Mouse (Mus musculus): ENCODE results near the gene Grap. TPM values are rescaled to one million over a fixed set of nuclear protein-coding genes. Genes with fewer than 3 reads are reported as not detected.

The Grap gene
- polyA plus RNA-seq, 1 experiment, result 85.6 TPM

DNA sequence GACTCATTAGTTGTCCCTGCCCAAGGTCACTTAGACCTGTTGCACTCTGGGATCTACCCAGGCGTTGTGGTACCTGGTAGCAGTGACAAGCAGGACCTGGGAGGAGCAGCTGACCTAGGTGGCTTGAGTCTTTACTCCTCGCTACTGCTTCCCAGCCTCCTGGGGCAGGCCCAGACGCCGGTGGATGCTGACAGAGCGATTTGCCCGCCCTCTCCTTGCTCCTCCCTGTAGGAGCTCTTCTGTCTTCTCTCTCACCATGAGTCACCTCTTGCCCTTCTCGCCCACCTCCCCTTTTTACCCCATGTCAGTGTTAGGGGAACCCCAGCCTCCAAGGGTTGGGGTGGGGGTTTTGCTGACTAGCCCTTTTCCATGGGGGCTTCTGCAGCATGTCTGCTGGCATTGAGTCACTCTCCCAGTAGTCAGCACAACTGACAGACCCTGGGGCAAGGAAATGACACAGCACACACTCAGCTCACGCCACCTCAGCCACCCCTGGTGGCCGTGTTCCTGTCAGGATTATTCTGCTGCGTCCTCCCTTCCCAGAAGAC lies 33.9 kb downstream of the Grap start:
- no peaks in the 10 kb centered on the region for H3K36me3 ChIP-seq (ENCODE audit: control insufficient read depth, insufficient read depth, low read length)
- TF ChIP-seq CTCF (IDR thresholded peaks at IDR 0.05; ENCODE audit: extremely low read depth, insufficient read depth, insufficient read length, insufficient replicate concordance) (no peak), POLR2A (IDR thresholded peaks at IDR 0.05; ENCODE audit: low read depth, low read length) (no peak)
- 76% methylated on average over 10 of the region's 10 CpGs for WGBS
- H3K27me3 ChIP-seq (ENCODE audit: control insufficient read depth, insufficient read depth, low read length), result no peaks in the 10 kb centered on the region
- H3K27ac ChIP-seq (ENCODE audit: insufficient read depth, low read length), result no peak overlapping the region
- DNase-seq (ENCODE audit: low read depth in 1 of 2, low spot score in 2 of 2), result no peak
- H3K4me1 ChIP-seq (ENCODE audit: control insufficient read depth, insufficient read depth, insufficient read length), result peaks cover 10% of the 10 kb centered on the region
- no peak overlapping the region for H3K4me3 ChIP-seq (ENCODE audit: extremely low read depth, insufficient read depth, insufficient read length)

DNA sequence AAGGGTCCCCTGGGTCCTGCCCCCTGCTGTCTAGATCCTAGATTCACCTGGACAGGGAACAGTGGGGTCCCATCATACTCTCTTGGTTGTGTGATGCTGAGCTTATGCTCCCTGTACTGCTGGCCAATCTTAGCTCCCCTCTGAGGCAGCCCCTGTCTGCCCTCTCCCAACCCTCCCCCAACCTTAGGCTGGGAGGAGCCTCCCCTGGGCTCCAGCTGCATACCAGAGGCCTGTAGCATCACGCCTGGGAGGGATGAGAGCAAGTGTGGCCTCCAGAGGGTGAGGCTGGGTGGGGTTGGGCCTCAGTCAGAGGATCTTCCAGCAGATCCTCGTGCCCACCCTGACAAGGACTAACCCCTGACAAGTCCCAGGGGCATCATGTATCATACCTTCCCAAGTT lies 34.5 kb downstream of the Grap start:
- TF ChIP-seq CTCF (IDR thresholded peaks at IDR 0.05; ENCODE audit: extremely low read depth, insufficient read depth, insufficient read length, insufficient replicate concordance) (no peak), POLR2A (IDR thresholded peaks at IDR 0.05; ENCODE audit: low read depth, low read length) (no peak)
- H3K27me3 ChIP-seq (ENCODE audit: control insufficient read depth, insufficient read depth, low read length), result no peaks in the 10 kb centered on the region
- no peak overlapping the region for H3K4me3 ChIP-seq (ENCODE audit: extremely low read depth, insufficient read depth, insufficient read length)
- H3K4me1 ChIP-seq (ENCODE audit: control insufficient read depth, insufficient read depth, insufficient read length), result peaks cover 10% of the 10 kb centered on the region
- H3K36me3 ChIP-seq (ENCODE audit: control insufficient read depth, insufficient read depth, low read length), result no peaks in the 10 kb centered on the region
- WGBS, result 76% methylated on average over 2 of the region's 2 CpGs
- H3K27ac ChIP-seq (ENCODE audit: insufficient read depth, low read length), result no peak overlapping the region
- DNase-seq (ENCODE audit: low read depth in 1 of 2, low spot score in 2 of 2), result no peak

DNA sequence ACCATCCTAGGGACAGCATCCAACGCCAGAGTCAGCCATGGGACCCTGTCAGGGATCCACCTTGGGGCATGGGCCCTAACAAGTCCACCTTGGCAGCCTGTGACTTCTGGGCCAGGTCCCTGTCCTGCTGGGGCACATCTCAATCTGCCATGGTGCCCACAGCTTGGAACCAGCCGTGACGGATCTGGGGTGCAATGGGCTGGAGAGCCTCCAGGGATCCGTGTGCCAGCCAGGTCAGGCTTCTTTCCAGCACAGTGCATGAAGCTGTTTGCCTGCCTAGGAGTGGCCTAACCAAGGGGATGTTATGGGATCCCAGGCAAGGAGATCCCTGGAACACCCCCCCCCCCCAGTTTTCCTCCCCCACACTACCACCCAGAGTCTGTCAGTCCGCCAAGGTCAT lies 39.9 kb downstream of the Grap start:
- DNase-seq (ENCODE audit: low read depth in 1 of 2, low spot score in 2 of 2), result no peak
- Histone ChIP-seq H3K4me1 (ENCODE audit: control insufficient read depth, insufficient read depth, insufficient read length) (no peaks in the 10 kb centered on the region), H3K27ac (ENCODE audit: insufficient read depth, low read length) (no peak overlapping the region), H3K4me3 (ENCODE audit: extremely low read depth, insufficient read depth, insufficient read length) (no peak overlapping the region), H3K36me3 (ENCODE audit: control insufficient read depth, insufficient read depth, low read length) (no peaks in the 10 kb centered on the region), H3K27me3 (ENCODE audit: control insufficient read depth, insufficient read depth, low read length) (no peaks in the 10 kb centered on the region)
- WGBS, result 93% methylated on average over 5 of the region's 5 CpGs
- TF ChIP-seq CTCF (IDR thresholded peaks at IDR 0.05; ENCODE audit: extremely low read depth, insufficient read depth, insufficient read length, insufficient replicate concordance) (no peak), POLR2A (IDR thresholded peaks at IDR 0.05; ENCODE audit: low read depth, low read length) (no peak)

DNA sequence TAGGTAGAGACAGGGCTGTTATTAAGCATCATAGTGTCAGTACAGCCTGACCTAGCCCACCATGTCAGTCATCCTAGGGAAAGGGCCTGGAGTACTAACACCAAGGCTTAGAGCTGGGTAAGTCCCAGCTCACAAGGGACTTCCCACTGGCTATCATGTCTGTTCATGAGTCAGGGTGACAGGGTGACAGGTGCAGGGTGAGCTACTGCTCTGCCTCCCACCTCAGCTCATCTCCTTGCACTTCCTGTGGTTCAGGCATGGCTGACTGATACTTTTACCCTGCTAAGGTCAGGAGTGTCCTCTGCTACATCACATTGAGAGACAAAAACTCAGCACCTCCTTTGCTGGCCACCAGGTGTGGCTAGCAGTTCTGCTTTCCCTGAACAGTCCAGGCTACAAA lies 45.8 kb downstream of the Grap start:
- DNase-seq (ENCODE audit: low read depth in 1 of 2, low spot score in 2 of 2), result no peak
- peaks cover 4% of the 10 kb centered on the region; the same call in 1 of the 2 replicates for H3K4me1 ChIP-seq (ENCODE audit: control insufficient read depth, insufficient read depth, insufficient read length)
- TF ChIP-seq POLR2A (IDR thresholded peaks at IDR 0.05; ENCODE audit: low read depth, low read length), result no peak
- H3K4me3 ChIP-seq (ENCODE audit: extremely low read depth, insufficient read depth, insufficient read length), result no peak overlapping the region
- H3K27me3 ChIP-seq (ENCODE audit: control insufficient read depth, insufficient read depth, low read length), result no peaks in the 10 kb centered on the region
- no peak overlapping the region for H3K27ac ChIP-seq (ENCODE audit: insufficient read depth, low read length)
- H3K36me3 ChIP-seq (ENCODE audit: control insufficient read depth, insufficient read depth, low read length), result no peaks in the 10 kb centered on the region

DNA sequence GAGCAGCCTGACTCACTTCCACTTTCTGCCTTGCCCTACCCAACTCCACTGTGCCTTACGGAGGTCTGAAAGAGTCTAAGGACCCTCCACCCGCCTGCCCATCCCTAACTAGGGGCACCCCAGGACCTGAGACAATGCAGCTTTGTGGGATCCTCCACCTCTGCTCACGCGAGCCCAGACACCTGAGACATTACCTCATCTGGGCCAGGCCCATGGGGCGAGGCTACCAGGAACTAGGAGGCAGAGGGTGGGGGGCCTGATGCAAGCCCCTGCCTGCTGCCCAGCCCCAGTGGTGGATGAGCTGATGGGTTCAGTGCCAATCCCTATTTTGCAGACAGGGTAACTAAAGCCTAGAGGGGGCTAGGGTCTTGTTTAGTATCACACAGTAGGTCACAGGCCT lies 46.4 kb downstream of the Grap start:
- Histone ChIP-seq H3K4me3 (ENCODE audit: extremely low read depth, insufficient read depth, insufficient read length) (no peak overlapping the region), H3K36me3 (ENCODE audit: control insufficient read depth, insufficient read depth, low read length) (no peaks in the 10 kb centered on the region), H3K27me3 (ENCODE audit: control insufficient read depth, insufficient read depth, low read length) (no peaks in the 10 kb centered on the region), H3K4me1 (ENCODE audit: control insufficient read depth, insufficient read depth, insufficient read length) (peaks cover 4% of the 10 kb centered on the region; the same call in 1 of the 2 replicates), H3K27ac (ENCODE audit: insufficient read depth, low read length) (no peak overlapping the region)
- TF ChIP-seq POLR2A (IDR thresholded peaks at IDR 0.05; ENCODE audit: low read depth, low read length) (no peak), CTCF (IDR thresholded peaks at IDR 0.05; ENCODE audit: extremely low read depth, insufficient read depth, insufficient read length, insufficient replicate concordance) (no peak)
- WGBS, result 84% methylated on average over 5 of the region's 5 CpGs
- DNase-seq (ENCODE audit: low read depth in 1 of 2, low spot score in 2 of 2), result no peak

DNA sequence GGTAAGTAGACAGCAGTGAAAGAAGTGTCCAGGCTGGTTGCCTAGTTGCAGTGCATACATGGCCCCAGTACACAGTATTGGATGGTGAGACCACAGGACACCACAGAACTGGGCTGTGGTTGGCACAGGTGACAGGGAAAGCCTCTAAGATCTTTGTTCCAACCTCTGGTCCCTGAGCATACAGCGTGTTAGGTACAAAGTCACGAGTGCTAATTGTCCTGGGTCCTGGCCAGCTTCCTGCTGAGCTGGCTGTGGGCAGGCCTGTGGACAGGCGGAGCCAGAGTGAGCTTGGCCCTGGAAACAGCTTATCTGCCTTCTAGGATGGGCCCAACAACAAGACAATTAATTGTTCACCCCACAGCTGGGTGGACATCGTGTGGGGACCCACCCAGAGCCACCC lies 46.9 kb downstream of the Grap start:
- DNase-seq (ENCODE audit: low read depth in 1 of 2, low spot score in 2 of 2), result no peak
- H3K36me3 ChIP-seq (ENCODE audit: control insufficient read depth, insufficient read depth, low read length), result no peaks in the 10 kb centered on the region
- TF ChIP-seq CTCF (IDR thresholded peaks at IDR 0.05; ENCODE audit: extremely low read depth, insufficient read depth, insufficient read length, insufficient replicate concordance), result no peak
- no peak for TF ChIP-seq POLR2A (IDR thresholded peaks at IDR 0.05; ENCODE audit: low read depth, low read length)
- no peak overlapping the region for H3K27ac ChIP-seq (ENCODE audit: insufficient read depth, low read length)
- WGBS, result 62% methylated on average over 4 of the region's 4 CpGs
- peaks cover 4% of the 10 kb centered on the region; the same call in 1 of the 2 replicates for H3K4me1 ChIP-seq (ENCODE audit: control insufficient read depth, insufficient read depth, insufficient read length)
- no peaks in the 10 kb centered on the region for H3K27me3 ChIP-seq (ENCODE audit: control insufficient read depth, insufficient read depth, low read length)
- no peak overlapping the region for H3K4me3 ChIP-seq (ENCODE audit: extremely low read depth, insufficient read depth, insufficient read length)

DNA sequence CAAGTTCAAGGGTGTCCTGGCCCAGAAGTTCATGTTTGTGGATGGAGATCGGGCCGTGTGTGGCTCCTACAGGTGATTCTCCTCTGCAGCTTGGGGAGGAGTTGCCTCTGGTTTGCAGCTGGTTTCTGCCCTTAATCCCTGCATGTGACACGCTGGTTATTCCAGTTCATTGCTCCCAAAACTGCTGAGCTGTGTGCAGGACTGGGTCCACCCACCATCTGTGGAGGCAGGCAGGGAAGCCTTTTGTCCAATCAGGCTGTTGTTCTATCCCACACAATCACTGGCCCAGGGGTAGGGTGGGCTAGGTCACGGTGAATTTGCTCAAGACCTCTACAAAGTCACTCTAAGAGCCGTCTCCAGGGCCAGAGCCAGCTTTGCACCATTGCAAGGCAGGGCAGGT lies 48.6 kb downstream of the Grap start:
- Histone ChIP-seq H3K4me1 (ENCODE audit: control insufficient read depth, insufficient read depth, insufficient read length) (peaks cover 4% of the 10 kb centered on the region; the same call in 1 of the 2 replicates), H3K27me3 (ENCODE audit: control insufficient read depth, insufficient read depth, low read length) (no peaks in the 10 kb centered on the region), H3K27ac (ENCODE audit: insufficient read depth, low read length) (no peak overlapping the region), H3K4me3 (ENCODE audit: extremely low read depth, insufficient read depth, insufficient read length) (no peak overlapping the region), H3K36me3 (ENCODE audit: control insufficient read depth, insufficient read depth, low read length) (no peaks in the 10 kb centered on the region)
- WGBS, result 88% methylated on average over 5 of the region's 5 CpGs
- TF ChIP-seq CTCF (IDR thresholded peaks at IDR 0.05; ENCODE audit: extremely low read depth, insufficient read depth, insufficient read length, insufficient replicate concordance) (no peak), POLR2A (IDR thresholded peaks at IDR 0.05; ENCODE audit: low read depth, low read length) (no peak)
- no peak for DNase-seq (ENCODE audit: low read depth in 1 of 2, low spot score in 2 of 2)

Data from spleen, adult 2 months (tissue).